Mouse (Mus musculus) liver, embryonic 14.5 days (tissue): ENCODE measurements at regions not wholly inside any gene's neighbourhood (a gene's known extent, or its start where the extent isn't known, plus 50 kb on each side); places are given as distances from the start of the nearest gene placed in this dataset.

Experiments
- CTCF ChIP-seq: IDR thresholded peaks from 2 replicates; pipeline ENCODE4 v1.5.1; 2016; ENCODE audit warnings: antibody characterized with exemption, low read depth, control low read depth
- EP300 ChIP-seq: IDR thresholded peaks from 2 replicates; pipeline ENCODE4 v1.6.1; 2016; ENCODE audit warnings: antibody characterized with exemption, low read depth

DNA sequence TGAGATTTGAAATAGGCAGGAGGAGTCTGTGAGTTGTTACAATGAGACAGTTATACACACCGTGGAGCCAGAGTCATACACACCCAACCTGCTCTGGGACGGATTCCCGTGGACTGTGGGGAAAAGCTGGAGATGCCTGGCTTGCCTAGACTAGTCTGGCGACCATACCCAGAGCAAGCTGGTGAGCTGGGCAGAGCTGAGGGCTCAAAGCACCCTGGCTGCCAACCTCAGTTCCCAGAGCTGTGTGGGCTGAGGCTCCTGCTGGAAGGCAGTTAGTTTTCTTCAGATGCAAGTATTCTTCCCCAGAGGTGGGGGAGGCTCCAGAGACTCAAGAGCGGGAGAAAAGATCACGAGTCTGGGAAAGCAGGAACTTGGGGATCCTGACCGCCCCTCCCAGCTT lies 247.9 kb upstream of the Stt3b start:
- no peak for TF ChIP-seq EP300
- TF ChIP-seq CTCF = no peak
